In the genomic region with DNA sequence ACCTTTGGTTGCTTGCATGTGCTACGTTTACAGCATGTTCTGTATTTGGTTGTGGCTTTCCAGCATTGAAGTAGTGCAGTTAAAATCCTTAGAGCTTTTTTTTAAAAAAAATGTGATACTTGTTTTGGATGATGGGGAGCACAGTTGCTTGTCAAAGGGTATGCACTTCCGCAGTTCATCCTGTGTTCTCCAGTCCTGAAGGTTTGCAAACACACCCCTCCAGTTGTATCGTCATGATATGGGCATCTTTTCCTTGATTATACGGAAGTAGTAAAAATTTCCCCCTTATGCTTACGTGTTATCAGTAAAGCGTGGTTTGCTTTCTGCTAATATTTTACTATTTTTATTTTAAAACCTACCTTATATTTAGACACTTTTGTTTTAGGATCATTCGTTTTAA, we compare ENCODE assay signal across 8 mouse cellular contexts. TPM values are rescaled to one million over a fixed set of nuclear protein-coding genes. Genes with fewer than 3 reads are reported as not detected.
A peak's percentile ranks its signal among the peaks of the same experiment; 100 is the strongest.
DNase-seq lines count a peak whose midpoint lies in the region; ATAC-seq lines count a peak whose summit lies in the region.

No protein-coding gene starts in this region.

- no peaks in the 10 kb centered on the region; the same call in 1 of the 2 replicates for H3K36me3 ChIP-seq in liver, embryonic 16.5 days (ENCODE audit: control insufficient read depth, insufficient read depth)

- no peaks in the 10 kb centered on the region for H3K27me3 ChIP-seq in liver, embryonic 16.5 days (ENCODE audit: control insufficient read depth, insufficient read depth, low read depth, low read length)

- DNase-seq in heart, adult 11 months = peak; percentile 81
- DNase-seq in heart, postnatal 25 days (ENCODE audit: low spot score) = no peak
- no peak for DNase-seq in MN1 (ENCODE audit: low spot score)
- no peak for DNase-seq in left cerebral cortex, adult 9 months (ENCODE audit: low spot score in 2 of 2)

- ATAC-seq in CD4-positive, CD25-positive, alpha-beta regulatory T cell, adult 4 months = peak; percentile 22
- ATAC-seq in granulocyte monocyte progenitor cell, adult 5-6 weeks (replicated peaks; ENCODE audit: poor library complexity, severe bottlenecking) = peak; percentile 44
- ATAC-seq in liver, embryonic 16.5 days (ENCODE audit: low read depth) = no peak
- no peak for ATAC-seq in cerebellum, adult (ENCODE audit: insufficient number of reproducible peaks, low FRiP score, low TSS enrichment)

- intact Hi-C loops in heart, postnatal 25 days (cut with DNase I) = loop anchor here (5.0 kb wide), 1 partner anchor 85 kb away; the partner anchor contains the start of genes Bap1 and Phf7

- peak overlapping the region; percentile 75 for H3K4me2 ChIP-seq in liver, embryonic 16.5 days (ENCODE audit: low read depth, low read length)

- H3K9me3 ChIP-seq in liver, embryonic 16.5 days (replicated peaks; ENCODE audit: control insufficient read depth, low read length) = no peaks in the 10 kb centered on the region

- H3K4me1 ChIP-seq in liver, embryonic 16.5 days (ENCODE audit: control insufficient read depth, low read depth, low read length) = peaks cover 19% of the 10 kb centered on the region

- peak overlapping the region; percentile 90 for H3K9ac ChIP-seq in liver, embryonic 16.5 days (ENCODE audit: low read depth, low read length)

- peak overlapping the region; percentile 90 for H3K27ac ChIP-seq in liver, embryonic 16.5 days (ENCODE audit: low read length)

- WGBS in liver, embryonic 16.5 days (ENCODE audit: insufficient replicate concordance) = 10% methylated on average over 7 of the region's 7 CpGs

- H3K4me3 ChIP-seq in liver, embryonic 16.5 days (ENCODE audit: low read depth, low read length) = peak overlapping the region; percentile 94

RNA-seq across cellular contexts. Expression of gene Capn7, which starts 1.0 kb away (rescaled TPM):
- 10 to 100 TPM; 31.0 to 32.0 TPM for total RNA-seq in heart, postnatal 25 days (2021)
- polyA plus RNA-seq in CD4-positive, CD25-positive, alpha-beta regulatory T cell, adult 4 months (2017; shearing (Covaris generic)) = 10 to 100 TPM; 16.0 to 18.3 TPM
- total RNA-seq in granulocyte monocyte progenitor cell, adult 5-6 weeks (2014; fragmentation: Nextera tagmentation) = 35.9 and 42.7 TPM in 2 replicates
- total RNA-seq in granulocyte monocyte progenitor cell, adult 5-6 weeks (2017) = 49.2 and 61.5 TPM in 2 replicates
- 15.0 and 15.2 TPM in 2 replicates for polyA plus RNA-seq in liver, embryonic 16.5 days (2015; fragmentation: Nextera tagmentation; extraction: Ambion mirVana)

RNA-seq across cellular contexts. Expression of gene Dnah1, which starts 13.7 kb away (rescaled TPM):
- under 1 TPM; 0.03 to 0.11 TPM for total RNA-seq in heart, postnatal 25 days (2021)
- under 1 TPM in 1 of 2 experiments, not detected in 1; 0.06 TPM for polyA plus RNA-seq in CD4-positive, CD25-positive, alpha-beta regulatory T cell, adult 4 months (2017; shearing (Covaris generic))
- total RNA-seq in granulocyte monocyte progenitor cell, adult 5-6 weeks (2014; fragmentation: Nextera tagmentation) = 0.02 and 0.32 TPM in 2 replicates
- 0.05 and 0.17 TPM in 2 replicates for total RNA-seq in granulocyte monocyte progenitor cell, adult 5-6 weeks (2017)
- polyA plus RNA-seq in liver, embryonic 16.5 days (2015; fragmentation: Nextera tagmentation; extraction: Ambion mirVana) = 0.07 and 0.14 TPM in 2 replicates

Comparison
In these comparisons a context has a peak if more than half of its experiments do, and no peak if none do; other contexts are left out.
1. ATAC-seq: peak in CD4-positive, CD25-positive, alpha-beta regulatory T cell, adult 4 months (single experiment) and granulocyte monocyte progenitor cell, adult 5-6 weeks (single experiment); none in liver, embryonic 16.5 days (single experiment) and cerebellum, adult (single experiment).